Mouse (Mus musculus): ENCODE measurements around the gene Tap1. TPM values are rescaled to one million over a fixed set of nuclear protein-coding genes. Genes with fewer than 3 reads are reported as not detected.
A peak's percentile ranks its signal among the peaks of the same experiment; 100 is the strongest.
"Not testable (repeated sequence)": the region's sequence is repeated elsewhere in the genome, so short reads cannot be mapped to it uniquely, and the experiment has no call there.

Tap1 gene
- total RNA-seq, 2 experiments from 2014 or later = 1.6 to 1.8 TPM

DNA sequence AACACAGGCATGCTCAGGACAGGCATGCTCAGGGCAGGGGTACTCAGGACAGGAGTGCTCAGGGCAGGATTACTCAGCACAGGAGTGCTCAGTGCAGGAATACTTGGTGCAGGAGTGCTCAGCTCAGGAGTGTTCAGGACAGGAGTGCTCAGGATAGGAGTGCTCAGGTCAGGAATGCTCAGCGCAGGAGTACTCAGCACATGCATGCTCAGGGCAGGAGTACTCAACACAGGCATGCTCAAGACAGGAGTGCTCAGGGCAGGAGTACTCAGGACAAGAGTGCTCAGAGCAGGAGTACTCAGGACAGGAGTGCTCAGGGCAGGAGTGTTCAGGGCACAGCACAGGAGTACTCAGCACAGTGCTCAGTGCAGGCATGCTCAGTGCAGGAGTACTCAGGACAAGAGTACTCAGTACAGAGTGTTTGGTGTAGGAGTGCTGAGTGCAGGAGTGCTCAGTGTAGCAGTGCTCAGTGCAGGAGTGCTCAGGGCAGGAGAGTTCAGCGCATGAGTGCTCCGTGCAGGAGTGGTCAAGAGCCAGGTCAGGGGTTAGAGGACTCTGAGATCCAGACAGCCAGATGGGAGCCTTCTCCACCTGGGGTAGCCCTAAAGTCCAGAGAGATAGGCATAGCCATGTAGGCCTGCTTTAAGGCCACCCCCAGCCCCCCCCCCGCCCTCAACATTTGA lies 15.5 kb downstream of the Tap1 start:
- no peak for DNase-seq
- intact Hi-C loops (cut with DNase I) = no loop called here

DNA sequence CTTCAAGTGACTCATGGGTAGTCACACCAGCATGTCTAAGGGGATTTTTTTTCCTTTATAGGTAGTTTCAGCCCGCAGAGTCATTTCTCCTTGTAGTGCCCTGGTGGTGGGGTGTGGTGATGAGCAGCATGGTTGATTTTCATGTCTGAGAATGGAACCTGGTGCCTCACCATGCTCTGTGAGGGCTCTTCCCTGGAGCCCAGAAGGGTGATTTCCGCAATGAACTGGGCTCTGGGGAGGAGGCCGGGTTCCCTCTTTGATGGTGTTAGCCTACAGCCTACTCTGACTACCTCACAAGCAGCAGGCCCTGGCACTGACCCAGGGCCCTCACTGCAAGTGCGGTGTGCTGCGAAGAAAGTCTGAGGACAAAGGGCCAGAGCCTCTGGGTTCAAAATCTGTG lies 16.1 kb downstream of the Tap1 start, which contains the start of gene Tap2:
Gene Tap2, plus strand, starts transcription at position 84 of the 400 bp plus-strand sequence.
- intact Hi-C loops (cut with DNase I) = no loop called here
- no peak for DNase-seq

DNA sequence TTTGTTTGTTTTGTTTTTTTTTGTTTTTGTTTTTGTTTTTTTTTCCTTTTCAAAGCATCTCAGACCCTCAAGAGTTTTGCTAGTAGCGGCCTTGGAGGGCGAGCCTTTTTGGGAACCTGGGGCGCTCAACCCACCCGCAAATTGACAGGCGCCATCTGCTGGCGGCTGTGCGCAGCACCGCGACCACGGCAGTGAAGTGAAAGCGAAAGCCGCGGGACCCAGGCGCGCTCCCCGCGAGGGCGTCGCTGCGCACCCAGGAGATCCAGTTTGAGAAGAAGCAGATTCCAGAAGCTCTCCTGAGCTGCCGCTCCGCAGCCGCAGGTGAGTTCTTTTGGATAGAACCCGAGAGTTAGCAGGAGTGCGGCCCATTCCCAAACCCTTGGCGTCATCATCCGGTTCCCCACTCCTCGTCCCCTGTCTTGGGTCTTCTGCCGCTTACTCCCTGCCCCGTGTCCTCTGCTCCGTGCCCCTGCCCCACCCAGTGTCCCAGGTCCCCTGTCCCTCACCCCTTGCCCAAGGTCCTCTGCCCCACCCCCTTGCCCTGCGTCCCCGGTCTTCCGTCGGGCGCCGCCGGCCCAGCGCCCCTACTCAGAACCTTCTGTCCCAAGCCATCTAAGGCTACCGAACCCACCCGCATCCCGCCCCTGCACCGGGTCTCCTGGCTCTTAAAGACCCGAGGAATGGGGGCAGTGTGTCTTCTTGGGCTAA lies 17.1 kb downstream of the Tap1 start:
- intact Hi-C loops (cut with DNase I) = loop anchor here (2.0 kb wide), 1 partner anchor 34 kb away; no protein-coding TSS in a partner anchor
- DNase-seq = peak; percentile 87 to 90

DNA sequence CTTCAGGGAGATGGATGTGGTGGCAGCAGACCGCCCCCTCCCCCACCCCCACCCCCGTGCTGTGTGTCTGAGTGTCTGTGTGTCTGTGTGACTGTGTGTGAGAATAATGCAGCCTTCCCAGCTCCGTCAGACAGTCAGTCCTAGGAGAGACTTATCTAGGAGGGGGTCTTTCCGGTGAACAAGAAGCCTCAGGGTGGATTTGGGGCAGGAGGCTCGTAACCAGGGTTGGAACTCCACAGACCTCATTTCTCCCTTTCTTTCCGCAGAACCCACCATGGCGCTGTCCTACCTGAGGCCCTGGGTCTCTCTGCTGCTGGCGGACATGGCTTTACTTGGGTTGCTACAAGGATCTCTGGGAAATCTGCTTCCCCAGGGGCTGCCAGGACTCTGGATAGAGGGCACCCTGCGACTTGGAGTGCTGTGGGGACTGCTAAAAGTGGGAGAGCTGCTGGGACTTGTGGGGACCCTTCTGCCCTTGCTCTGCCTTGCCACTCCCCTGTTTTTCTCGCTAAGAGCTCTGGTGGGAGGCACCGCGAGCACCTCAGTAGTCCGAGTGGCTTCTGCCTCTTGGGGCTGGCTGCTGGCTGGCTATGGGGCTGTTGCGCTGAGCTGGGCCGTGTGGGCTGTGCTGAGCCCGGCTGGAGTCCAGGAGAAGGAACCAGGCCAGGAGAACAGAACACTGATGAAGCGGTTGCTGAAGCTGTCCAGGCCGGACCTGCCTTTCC lies 17.8 kb downstream of the Tap1 start:
- intact Hi-C loops (cut with DNase I) = loop anchor here (2.0 kb wide), 1 partner anchor 34 kb away; no protein-coding TSS in a partner anchor
- peak; percentile 51 to 53 for DNase-seq

DNA sequence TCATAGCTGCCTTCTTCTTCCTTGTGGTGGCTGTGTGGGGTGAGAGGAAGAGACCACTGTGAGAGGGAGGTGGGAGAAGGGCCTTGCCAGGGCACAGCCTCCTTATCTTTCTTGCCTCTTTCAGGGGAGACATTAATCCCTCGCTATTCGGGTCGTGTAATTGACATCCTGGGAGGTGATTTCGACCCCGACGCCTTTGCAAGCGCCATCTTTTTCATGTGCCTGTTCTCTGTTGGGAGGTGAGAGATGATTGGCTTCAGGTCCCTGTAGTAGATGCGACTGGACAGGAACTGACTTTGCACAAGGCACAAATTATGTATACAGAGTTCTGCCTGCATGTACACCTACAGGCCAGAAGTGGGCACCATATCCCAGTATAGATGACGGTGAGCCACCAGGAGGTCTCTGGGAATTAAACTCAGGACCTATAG lies 18.4 kb downstream of the Tap1 start:
- intact Hi-C loops (cut with DNase I) = loop anchor here (2.0 kb wide), 1 partner anchor 35 kb away; no protein-coding TSS in a partner anchor
- DNase-seq = no peak

DNA sequence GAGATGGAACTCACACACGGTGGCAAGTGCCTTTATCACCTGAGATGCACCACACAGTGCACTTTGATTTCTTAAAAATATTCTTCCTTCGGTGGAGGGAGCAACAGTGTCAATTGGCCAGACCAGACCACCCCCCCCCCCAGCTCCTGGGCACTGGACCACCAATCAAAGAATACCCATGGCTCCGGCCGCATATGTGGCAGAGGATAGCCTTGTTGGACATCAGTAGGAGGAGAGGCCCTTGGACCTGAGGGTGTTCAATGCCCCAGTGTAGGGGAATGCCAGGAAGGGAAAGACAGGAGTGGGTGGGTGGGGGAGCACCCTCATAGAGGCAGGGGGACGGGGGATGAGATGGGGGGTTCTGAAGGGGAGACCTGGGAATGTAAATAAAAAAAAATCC lies 19.4 kb downstream of the Tap1 start:
- intact Hi-C loops (cut with DNase I) = no loop called here
- no peak for DNase-seq

DNA sequence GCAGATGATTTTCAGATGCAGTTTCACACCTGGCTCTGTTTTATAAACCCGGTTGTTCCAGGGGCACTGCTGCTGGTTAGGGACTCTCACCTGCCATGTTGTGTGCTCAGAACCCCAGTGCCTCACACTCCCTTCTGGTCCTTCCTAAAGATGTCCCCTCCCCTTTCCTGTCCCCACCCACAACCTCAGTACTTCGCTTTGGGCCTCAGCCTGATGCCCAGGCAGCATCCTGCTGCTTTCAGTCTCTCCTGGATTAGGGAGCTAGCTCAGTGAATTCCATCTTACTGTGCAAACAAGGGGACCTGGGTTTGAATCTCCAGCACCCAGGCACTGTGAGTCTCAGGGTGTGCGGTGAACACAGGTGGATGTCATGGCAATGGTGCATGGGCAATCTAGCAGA lies 20.1 kb downstream of the Tap1 start:
- intact Hi-C loops (cut with DNase I) = no loop called here
- DNase-seq = no peak

DNA sequence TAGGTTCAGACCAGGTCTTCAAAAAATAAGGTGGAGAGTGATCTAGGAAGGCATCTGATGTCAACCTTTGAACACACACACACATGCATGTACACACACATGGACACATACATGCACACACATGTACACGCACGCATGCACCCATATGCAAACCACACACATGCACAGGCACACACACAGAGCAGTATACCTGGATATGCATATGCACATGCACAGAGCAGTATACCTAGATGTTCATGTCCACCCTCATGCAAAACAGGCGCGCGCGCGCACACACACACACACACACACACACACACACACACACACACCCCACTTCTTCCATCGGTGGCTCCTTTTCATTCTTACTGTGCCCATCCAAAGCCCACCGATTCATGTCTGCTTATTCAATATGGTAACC lies 20.5 kb downstream of the Tap1 start:
- intact Hi-C loops (cut with DNase I) = no loop called here
- no peak for DNase-seq

DNA sequence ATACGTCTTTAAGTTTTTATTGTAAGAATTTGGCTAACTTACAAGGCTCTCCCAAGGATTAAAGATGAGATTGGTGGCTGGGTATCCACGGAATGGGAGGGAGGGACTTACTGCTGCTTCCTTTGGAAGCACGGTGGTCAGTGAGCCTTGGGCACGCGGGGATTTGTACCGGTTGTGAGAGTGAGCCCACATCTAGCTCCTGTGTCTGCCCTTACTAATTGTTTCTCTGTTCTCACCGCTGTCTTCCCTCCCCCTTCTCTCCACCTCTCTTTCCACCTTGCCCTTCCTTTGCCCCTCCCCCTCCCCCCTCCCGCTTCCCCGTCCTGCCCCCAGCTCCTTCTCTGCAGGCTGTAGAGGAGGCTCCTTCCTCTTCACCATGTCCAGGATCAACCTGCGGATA lies 21.1 kb downstream of the Tap1 start:
- no peak for DNase-seq
- intact Hi-C loops (cut with DNase I) = no loop called here

DNA sequence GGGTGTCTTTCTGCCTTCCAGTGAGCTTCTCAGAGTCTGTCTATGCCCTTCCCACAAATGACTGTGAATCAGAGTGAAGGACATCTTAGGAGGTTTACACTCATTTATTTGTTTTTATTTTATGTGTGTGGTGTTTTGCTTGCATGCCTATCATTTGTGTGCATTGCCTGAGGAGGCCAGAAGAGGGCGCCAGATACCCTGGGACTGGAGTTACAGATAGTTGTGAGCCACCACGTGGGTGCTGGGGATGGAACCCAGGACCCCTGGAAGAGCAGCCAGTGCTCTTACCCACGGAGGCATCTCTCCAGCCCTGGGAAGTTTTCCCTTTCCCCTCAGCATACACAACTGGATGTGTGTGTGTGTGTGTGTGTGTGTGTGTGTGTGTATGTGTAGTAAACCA lies 22.3 kb downstream of the Tap1 start:
- intact Hi-C loops (cut with DNase I) = no loop called here

DNA sequence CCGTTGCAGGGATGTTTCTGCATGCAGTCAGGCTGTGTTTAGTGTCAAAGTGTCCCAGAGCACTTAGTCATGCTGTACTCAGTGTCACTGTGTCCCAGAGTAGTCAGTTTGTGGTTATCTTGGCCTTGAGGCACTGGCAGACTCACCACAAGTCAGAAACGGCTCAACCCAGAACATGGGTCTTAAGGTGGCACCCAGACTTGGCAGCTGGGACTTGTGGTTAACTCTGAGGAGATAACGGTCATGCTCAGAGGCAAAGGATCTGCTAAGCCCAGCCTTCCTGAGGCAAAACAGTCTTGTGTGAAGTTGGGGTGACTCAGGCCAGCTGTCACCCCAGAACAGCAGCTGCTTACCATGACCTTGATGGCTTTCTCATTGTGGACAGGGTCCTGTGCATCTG lies 23.2 kb downstream of the Tap1 start:
- no peak for DNase-seq
- intact Hi-C loops (cut with DNase I) = no loop called here

More for the DNA sequence above, 22.3 kb downstream of the Tap1 start:
- no peak for DNase-seq

DNA sequence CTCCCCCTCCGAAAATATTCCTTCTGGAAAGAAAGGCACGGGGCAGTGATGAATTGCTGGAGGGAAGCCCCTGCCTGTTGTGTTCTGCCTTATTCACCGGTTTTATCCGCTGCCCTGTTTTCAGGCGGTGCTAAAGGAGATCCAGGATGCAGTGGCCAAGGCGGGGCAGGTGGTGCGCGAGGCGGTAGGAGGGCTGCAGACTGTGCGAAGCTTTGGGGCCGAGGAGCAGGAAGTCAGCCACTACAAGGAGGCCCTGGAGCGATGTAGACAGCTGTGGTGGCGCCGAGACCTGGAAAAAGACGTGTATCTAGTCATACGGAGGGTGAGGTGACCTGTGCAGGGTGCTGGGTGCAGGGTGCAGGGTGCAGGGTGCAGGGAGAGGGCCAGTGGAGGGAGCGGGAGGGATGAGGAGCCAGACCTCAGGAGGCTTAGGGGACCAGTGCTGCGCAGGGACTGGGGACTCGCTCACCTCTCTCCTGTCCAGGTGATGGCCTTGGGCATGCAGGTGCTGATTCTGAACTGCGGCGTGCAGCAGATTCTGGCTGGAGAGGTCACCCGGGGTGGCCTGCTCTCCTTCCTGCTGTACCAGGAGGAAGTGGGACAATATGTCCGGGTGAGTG lies 24.5 kb downstream of the Tap1 start:
- intact Hi-C loops (cut with DNase I) = no loop called here
- DNase-seq = no peak

DNA sequence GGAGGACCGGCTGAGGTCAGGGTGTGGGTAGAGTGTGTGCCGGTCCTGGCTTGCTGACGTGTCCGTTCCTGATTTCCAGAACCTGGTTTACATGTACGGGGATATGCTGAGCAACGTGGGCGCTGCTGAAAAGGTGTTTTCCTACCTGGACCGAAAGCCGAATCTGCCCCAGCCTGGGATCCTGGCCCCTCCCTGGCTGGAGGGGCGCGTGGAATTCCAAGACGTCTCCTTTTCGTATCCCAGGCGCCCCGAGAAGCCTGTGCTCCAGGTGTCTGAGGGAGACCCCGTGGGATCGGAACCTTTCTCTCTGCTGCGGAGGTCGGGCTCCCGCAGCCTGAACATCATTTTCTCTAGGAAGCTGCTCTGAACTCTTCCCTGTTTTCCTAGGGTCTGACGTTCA lies 26.6 kb downstream of the Tap1 start:
- intact Hi-C loops (cut with DNase I) = no loop called here
- DNase-seq = no peak

DNA sequence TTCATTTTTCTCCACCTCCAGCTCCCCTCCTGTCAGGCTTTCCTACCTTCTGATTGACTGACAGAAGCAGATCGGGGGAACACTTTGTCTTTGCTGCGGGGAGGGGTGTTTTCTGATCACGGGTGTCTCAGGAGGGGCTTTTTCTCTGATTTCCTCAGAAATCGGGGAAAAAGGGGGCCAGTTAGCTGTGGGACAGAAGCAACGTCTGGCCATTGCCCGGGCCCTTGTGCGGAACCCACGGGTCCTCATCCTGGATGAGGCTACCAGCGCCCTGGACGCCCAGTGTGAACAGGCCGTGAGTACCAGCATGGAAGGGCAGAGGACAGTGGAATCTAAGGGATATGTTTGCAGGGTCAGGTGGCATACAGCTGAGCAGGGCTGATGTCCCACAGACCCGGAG lies 27.8 kb downstream of the Tap1 start:
- intact Hi-C loops (cut with DNase I) = no loop called here
- DNase-seq = no peak

DNA sequence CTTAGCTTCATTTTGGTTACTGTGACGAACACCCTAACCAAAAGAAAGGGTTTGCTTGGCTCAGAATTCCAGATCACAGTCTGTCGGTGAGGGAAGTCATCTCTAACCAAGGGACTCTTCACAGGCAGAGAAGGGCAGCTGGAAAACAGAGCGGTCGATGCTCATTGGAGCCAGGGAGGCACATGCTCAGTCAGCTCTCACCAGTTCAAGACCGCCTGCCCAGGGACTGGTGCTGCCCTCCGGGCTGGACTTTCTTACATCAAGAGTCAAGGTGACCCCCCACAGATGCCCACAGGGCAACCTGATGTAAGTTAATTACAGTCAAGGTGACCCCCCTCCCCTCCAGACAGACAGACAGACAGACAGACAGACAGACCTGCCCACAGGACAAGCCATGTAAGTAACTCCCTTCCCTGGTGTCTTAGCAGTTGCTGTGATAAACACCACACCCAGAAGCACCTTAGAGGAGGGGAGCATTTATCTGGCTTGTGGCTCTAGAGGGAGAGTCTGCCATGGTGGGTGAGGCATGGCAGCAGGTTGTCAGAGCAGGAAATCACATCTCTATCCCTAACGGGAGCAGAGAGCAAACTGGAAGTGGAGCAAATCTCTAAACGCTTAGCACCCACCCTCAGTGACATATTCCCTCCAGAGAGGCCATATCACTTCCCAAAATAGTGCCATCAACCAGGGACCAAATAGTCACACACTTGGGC lies 30.0 kb downstream of the Tap1 start:
- intact Hi-C loops (cut with DNase I) = no loop called here
- DNase-seq = no peak

DNA sequence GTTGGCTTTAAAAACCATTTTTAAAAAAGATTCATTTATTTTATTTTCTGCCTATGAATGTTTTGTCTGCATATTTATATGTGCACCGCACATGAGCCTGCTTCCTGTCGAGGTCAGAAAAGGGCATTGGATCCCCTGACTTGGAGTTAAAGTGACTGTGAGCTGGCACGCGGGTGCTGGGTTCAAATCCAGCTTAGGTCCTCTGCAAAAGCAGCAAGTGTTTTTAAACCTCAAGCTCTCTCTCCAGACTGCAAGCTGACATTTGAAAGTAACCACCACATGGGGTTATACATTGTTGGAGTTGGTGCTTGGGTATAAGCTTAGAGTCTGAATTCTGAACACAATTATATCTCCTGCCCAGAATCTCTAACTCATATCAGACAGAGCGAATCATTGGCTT lies 30.6 kb downstream of the Tap1 start:
- intact Hi-C loops (cut with DNase I) = no loop called here
- DNase-seq = no peak

DNA sequence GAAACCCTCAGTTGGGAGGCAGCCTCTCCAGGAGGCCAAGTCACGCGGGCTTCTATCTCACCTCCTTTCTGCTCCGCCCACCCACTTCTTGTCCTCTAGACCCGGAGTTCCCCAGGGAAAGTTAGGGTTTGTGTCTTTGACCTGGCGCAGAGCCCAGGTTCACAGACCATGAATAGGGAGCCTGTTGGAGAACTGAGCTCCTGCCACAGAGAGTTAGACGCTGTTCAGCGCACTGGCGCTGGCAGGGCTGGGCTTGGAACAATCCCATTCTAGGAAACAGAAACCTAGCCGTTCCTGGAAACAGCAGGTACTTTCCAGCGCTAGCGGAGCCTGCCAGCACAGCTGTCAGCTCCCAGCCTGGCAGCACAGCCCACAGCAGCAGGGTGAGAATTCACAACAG lies 31.3 kb downstream of the Tap1 start:
- intact Hi-C loops (cut with DNase I) = no loop called here
- DNase-seq = peak; percentile 65 to 71

DNA sequence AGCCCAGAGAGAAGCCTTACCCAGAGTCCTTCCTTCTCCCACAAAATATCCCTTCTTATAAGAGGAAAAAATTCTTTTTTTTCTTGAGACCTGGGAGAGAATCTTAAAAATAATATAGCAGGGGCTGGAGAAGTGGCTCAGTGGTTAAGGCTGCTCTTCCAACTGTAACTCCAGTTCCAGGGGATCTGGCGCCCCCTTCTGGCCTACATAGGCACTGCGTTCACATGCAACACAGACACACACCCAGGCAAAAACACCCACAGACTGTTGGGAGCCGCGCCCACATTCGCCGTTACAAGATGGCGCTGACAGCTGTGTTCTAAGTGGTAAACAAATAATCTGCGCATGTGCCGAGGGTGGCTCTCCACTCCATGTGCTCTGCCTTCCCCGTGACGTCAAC lies 31.7 kb downstream of the Tap1 start:
- DNase-seq = peak in 1 of 2 experiments; percentile 56
- intact Hi-C loops (cut with DNase I) = not testable (repeated sequence)

DNA sequence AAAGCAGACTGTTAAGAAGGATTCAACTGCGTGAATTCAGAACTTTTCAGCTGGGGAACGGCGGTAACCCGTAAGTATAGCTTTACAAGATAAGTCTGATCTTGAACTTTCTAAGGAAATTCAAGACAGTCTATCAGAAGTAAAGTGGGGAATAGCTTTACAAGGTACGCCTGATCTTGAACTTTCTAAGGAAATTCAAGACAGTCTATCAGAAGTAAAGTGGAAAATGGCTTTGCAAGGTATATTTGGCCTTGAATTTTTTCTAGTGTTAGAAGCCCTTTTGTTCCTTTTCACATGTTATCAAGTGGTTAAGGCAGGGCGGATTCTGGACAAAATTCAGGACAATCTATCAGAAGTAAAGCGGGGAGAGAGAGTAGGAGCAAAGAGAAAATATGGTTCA lies 32.4 kb downstream of the Tap1 start:
- intact Hi-C loops (cut with DNase I); DNase-seq: not testable (repeated sequence)

DNA sequence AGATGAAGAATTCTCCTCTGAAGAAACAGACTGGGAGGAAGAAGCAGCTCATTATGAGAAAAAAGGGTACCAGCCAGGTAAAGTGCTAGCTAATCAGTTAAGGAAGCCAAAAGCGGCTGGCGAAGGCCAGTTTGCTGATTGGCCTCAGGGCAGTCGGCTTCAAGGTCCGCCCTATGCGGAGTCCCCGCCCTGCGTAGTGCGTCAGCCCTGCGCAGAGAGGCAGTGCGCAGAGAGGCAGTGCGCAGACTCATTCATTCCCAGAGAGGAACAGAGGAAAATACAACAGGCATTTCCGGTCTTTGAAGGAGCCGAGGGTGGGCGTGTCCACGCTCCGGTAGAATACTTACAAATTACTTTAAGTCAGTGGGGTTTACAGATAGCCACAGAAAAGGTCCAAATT lies 33.0 kb downstream of the Tap1 start:
- DNase-seq; intact Hi-C loops (cut with DNase I): not testable (repeated sequence)
